In genomic region chr7:134665642-134666282, GRCm38 (mm10) we compare ENCODE assay signal across 23 mouse cellular contexts. TPM values are rescaled to one million over a fixed set of nuclear protein-coding genes. Genes with fewer than 3 reads are reported as not detected.
A peak's percentile ranks its signal among the peaks of the same experiment; 100 is the strongest.
DNase-seq lines count a peak whose midpoint lies in the region; ATAC-seq lines count a peak whose summit lies in the region.
"Had no signal": no experiment of that assay in that cellular context is flagged by ENCODE, and none has a peak within 500 bp of the region (broad histone marks: within the 10 kb centered on the region; RNA-seq: fewer than 3 reads in every experiment).

No protein-coding gene starts in this region.

- H3K4me3 ChIP-seq in heart, embryonic 11.5 days (ENCODE audit: low read depth, low read length), result no peak overlapping the region
- H3K4me3 ChIP-seq in intestine, embryonic 15.5 days (replicated peaks), result no peak overlapping the region
- H3K4me3 ChIP-seq: forebrain, embryonic 15.5 days; heart, embryonic 10.5 days; hindbrain, embryonic 10.5 days; limb, embryonic 10.5 days; midbrain, embryonic 12.5 days had no signal

- no peak for DNase-seq in heart, adult 8-10 months (ENCODE audit: low spot score)
- peak; percentile 33 for DNase-seq in adipocyte (ENCODE audit: low spot score)
- DNase-seq in adrenal gland, adult 8-10 months, result peak; percentile 85
- no peak for DNase-seq in gastrocnemius, postnatal 14 days
- no peak for DNase-seq in layer of hippocampus, postnatal 25 days (ENCODE audit: extremely low spot score in 1 of 2, low spot score in 1 of 2)
- DNase-seq: B cell, adult 2 months; cerebellum, adult 8-10 months; cerebellum, postnatal 36 days; gastrocnemius, postnatal 10 days; kidney, adult 8-10 months; kidney, postnatal 10 days; liver; lung, postnatal 14 days; thymus, postnatal 25 days had no signal

- WGBS in heart, embryonic 11.5 days (ENCODE audit: insufficient replicate concordance), result 67% methylated on average over 5 of the region's 5 CpGs
- WGBS in intestine, embryonic 15.5 days, result 54% methylated on average over 5 of the region's 5 CpGs

- H3K36me3 ChIP-seq in heart, embryonic 11.5 days (ENCODE audit: control insufficient read depth, insufficient read depth, low read length), result no peaks in the 10 kb centered on the region
- H3K36me3 ChIP-seq in intestine, embryonic 15.5 days, result no peaks in the 10 kb centered on the region
- H3K36me3 ChIP-seq: forebrain, embryonic 15.5 days; heart, embryonic 10.5 days; hindbrain, embryonic 10.5 days; limb, embryonic 10.5 days; midbrain, embryonic 12.5 days had no signal

- H3K27ac ChIP-seq in heart, embryonic 11.5 days (ENCODE audit: low read depth, low read length), result no peak overlapping the region
- H3K27ac ChIP-seq in intestine, embryonic 15.5 days, result no peak overlapping the region
- H3K27ac ChIP-seq: forebrain, embryonic 15.5 days; heart, embryonic 10.5 days; hindbrain, embryonic 10.5 days; hindbrain, postnatal 0 days; limb, embryonic 10.5 days; midbrain, embryonic 12.5 days had no signal

- no peaks in the 10 kb centered on the region for H3K9me3 ChIP-seq in heart, embryonic 11.5 days (replicated peaks; ENCODE audit: control insufficient read depth, low read length)
- H3K9me3 ChIP-seq in intestine, embryonic 15.5 days, result no peaks in the 10 kb centered on the region
- H3K9me3 ChIP-seq: forebrain, embryonic 15.5 days; heart, embryonic 10.5 days; hindbrain, embryonic 10.5 days; limb, embryonic 10.5 days; midbrain, embryonic 12.5 days had no signal

- H3K4me1 ChIP-seq in heart, embryonic 11.5 days (ENCODE audit: control insufficient read depth, insufficient read depth, low read length), result peaks cover 6% of the 10 kb centered on the region
- H3K4me1 ChIP-seq in intestine, embryonic 15.5 days (replicated peaks), result peaks cover 6% of the 10 kb centered on the region

- intact Hi-C loops in gastrocnemius, postnatal 14 days (cut with DNase I; ENCODE audit: low total_unique reads), result no loop called here

- H3K9ac ChIP-seq in heart, embryonic 11.5 days (ENCODE audit: low read depth, low read length), result 0 out of 2 replicates have a peak overlapping the region, but pooled peaks have one; percentile 43
- H3K9ac ChIP-seq in intestine, embryonic 15.5 days, result no peak overlapping the region
- H3K9ac ChIP-seq: forebrain, embryonic 15.5 days; midbrain, embryonic 12.5 days had no signal

- no peak overlapping the region for H3K4me2 ChIP-seq in heart, embryonic 11.5 days
- no peak overlapping the region for H3K4me2 ChIP-seq in intestine, embryonic 15.5 days (replicated peaks)
- H3K4me2 ChIP-seq: forebrain, embryonic 15.5 days; midbrain, embryonic 12.5 days had no signal

- no peak for ATAC-seq in heart, embryonic 11.5 days (replicated peaks; ENCODE audit: insufficient number of reproducible peaks, low FRiP score, low TSS enrichment)
- peak; percentile 69 for ATAC-seq in intestine, embryonic 15.5 days
- ATAC-seq: forebrain, embryonic 15.5 days; hindbrain, postnatal 0 days had no signal

- peaks cover 3% of the 10 kb centered on the region; the same call in 1 of the 2 replicates for H3K27me3 ChIP-seq in heart, embryonic 11.5 days (ENCODE audit: control insufficient read depth, insufficient read depth, low read length)
- H3K27me3 ChIP-seq in intestine, embryonic 15.5 days (replicated peaks), result no peaks in the 10 kb centered on the region
- H3K27me3 ChIP-seq: forebrain, embryonic 15.5 days had no signal

RNA-seq across cellular contexts. Expression of gene Dock1, which starts 4.7 kb away (rescaled TPM):
- 26.0 and 28.1 TPM in 2 replicates for polyA plus RNA-seq in heart, embryonic 11.5 days (2014; fragmentation: Nextera tagmentation; extraction: Ambion mirVana)
- total RNA-seq in heart, adult 8-10 months (2022), result 10 to 100 TPM; 26.9 to 29.2 (median 27.7) TPM
- 100 to 1,000 TPM; 156 to 259 (median 216) TPM for total RNA-seq in adrenal gland, adult 8-10 months (2022)
- polyA plus RNA-seq in intestine, embryonic 15.5 days (2015; fragmentation: Nextera tagmentation; extraction: Ambion mirVana), result 26.4 and 29.5 TPM in 2 replicates
- total RNA-seq in gastrocnemius, postnatal 14 days (2021), result 10 to 100 TPM; 14.6 to 15.4 TPM
- 10 to 100 TPM; 24.6 TPM for total RNA-seq in layer of hippocampus, postnatal 25 days (2021)
- total RNA-seq: MEL had no signal

Comparison
In these comparisons a context has a peak if more than half of its experiments do, and no peak if none do; other contexts are left out.
1. DNase-seq: peak in adipocyte (single experiment) and adrenal gland, adult 8-10 months (single experiment); none in heart, adult 8-10 months (single experiment), gastrocnemius, postnatal 14 days (single experiment) and layer of hippocampus, postnatal 25 days (0 of 2).
2. RNA of gene Dock1, which starts 4.7 kb away (total RNA-seq): 156 to 259 TPM in adrenal gland, adult 8-10 months; 26.9 to 29.2 TPM in heart, adult 8-10 months, 24.6 TPM in layer of hippocampus, postnatal 25 days and 14.6 to 15.4 TPM in gastrocnemius, postnatal 14 days; every median in the first group is over 4 times any median in the second.